Mouse (Mus musculus) MEL (cell line): ENCODE measurements at regions not wholly inside any gene's neighbourhood (a gene's known extent, or its start where the extent isn't known, plus 50 kb on each side); places are given as distances from the start of the nearest gene placed in this dataset.

Source experiments
- DNase-seq: peaks from one replicate; pipeline ENCODE4 v3.0.0; 2011; ENCODE audit warnings: low read depth, low spot score
- H3K27ac ChIP-seq: 2 replicates; pipeline ENCODE4 v1.5.1; 2012; ENCODE audit warnings: low read depth, mild to moderate bottlenecking, control low read depth, low read length, moderate library complexity; ENCODE audit not compliant: control insufficient read depth
- H3K27me3 ChIP-seq, 2 experiments: fragments of 150-350 bp in 1 of 2; sonication (generic) in 1 of 2; 2 replicates each; pipeline ENCODE4 v1.6.1; 2012; ENCODE audit warnings: low read length in 2 of 2, mild to moderate bottlenecking in 2 of 2, improper control_type of control experiment in 1 of 2, moderate library complexity in 1 of 2; ENCODE audit not compliant: insufficient read depth in 2 of 2, control insufficient read depth in 1 of 2
- H3K36me3 ChIP-seq, 2 experiments: 2 replicates each; pipeline ENCODE4 v1.6.1; 2012 to 2014; ENCODE audit warnings: low read length in 2 of 2, improper control_type of control experiment in 1 of 2, inconsistent platforms in 1 of 2, mild to moderate bottlenecking in 1 of 2; ENCODE audit not compliant: insufficient read depth in 2 of 2, control insufficient read depth in 1 of 2
- H3K4me1 ChIP-seq, 2 experiments: fragments of 150-350 bp in 1 of 2; sonication (generic) in 1 of 2; 2 replicates each; pipeline ENCODE4 v1.6.1; 2012; ENCODE audit warnings: low read length in 2 of 2, improper control_type of control experiment in 1 of 2, mild to moderate bottlenecking in 1 of 2; ENCODE audit not compliant: insufficient read depth in 2 of 2, control insufficient read depth in 1 of 2
- H3K4me3 ChIP-seq, 2 experiments: fragments of 150-350 bp in 1 of 2; sonication (generic) in 1 of 2; 2 replicates each; pipeline ENCODE4 v1.5.1; 2012; ENCODE audit warnings: low read depth in 2 of 2, low read length in 2 of 2, mild to moderate bottlenecking in 2 of 2, moderate library complexity in 2 of 2, control low read depth in 1 of 2, improper control_type of control experiment in 1 of 2; ENCODE audit not compliant: control insufficient read depth in 1 of 2, insufficient read depth in 1 of 2
- H3K79me2 ChIP-seq: 2 replicates; pipeline ENCODE4 v1.6.1; 2012; ENCODE audit warnings: mild to moderate bottlenecking, low read length, moderate library complexity; ENCODE audit not compliant: control insufficient read depth, poor library complexity, insufficient read depth
- H3K9ac ChIP-seq: 2 replicates; pipeline ENCODE4 v1.6.1; 2012; ENCODE audit warnings: low read depth, mild to moderate bottlenecking, control low read depth, low read length, moderate library complexity; ENCODE audit not compliant: control insufficient read depth, poor library complexity, severe bottlenecking
- H3K9me3 ChIP-seq: fragments of 150-350 bp; sonication (generic); replicated peaks from 2 replicates; pipeline ENCODE4 v1.6.1; 2012; ENCODE audit warnings: mild to moderate bottlenecking, low read length, improper control_type of control experiment, moderate library complexity; ENCODE audit not compliant: insufficient read depth
- CHD1 ChIP-seq: IDR thresholded peaks from 2 replicates; pipeline ENCODE4 v1.6.1; 2012; ENCODE audit warnings: low read depth, mild to moderate bottlenecking, inconsistent platforms, low read length, improper control_type of control experiment
- CHD2 ChIP-seq: IDR thresholded peaks from 2 replicates; pipeline ENCODE4 v1.6.1; 2011; ENCODE audit warnings: low read length, improper control_type of control experiment
- ELF1 ChIP-seq: IDR thresholded peaks from 2 replicates; pipeline ENCODE4 v1.6.1; 2014; ENCODE audit warnings: low read depth, mild to moderate bottlenecking, inconsistent platforms, low read length, improper control_type of control experiment, moderate library complexity
- HCFC1 ChIP-seq: IDR thresholded peaks from 2 replicates; pipeline ENCODE4 v1.6.1; 2012; ENCODE audit warnings: low read depth, mild to moderate bottlenecking, inconsistent platforms, low read length, improper control_type of control experiment, moderate library complexity
- MAFK ChIP-seq: IDR thresholded peaks from 2 replicates; pipeline ENCODE4 v1.6.1; 2011; ENCODE audit warnings: low read depth, mild to moderate bottlenecking, low read length, improper control_type of control experiment, borderline replicate concordance
- NELFE ChIP-seq: IDR thresholded peaks from 2 replicates; pipeline ENCODE4 v1.6.1; 2011; ENCODE audit warnings: low read depth, low read length, improper control_type of control experiment
- POLR2A ChIP-seq, 2 experiments: IDR thresholded peaks; 2 replicates each; pipeline ENCODE4 v1.6.1; 2011 to 2012; ENCODE audit warnings: low read length in 2 of 2, mild to moderate bottlenecking in 2 of 2, control low read depth in 1 of 2, improper control_type of control experiment in 1 of 2, low read depth in 1 of 2, moderate library complexity in 1 of 2; ENCODE audit not compliant: control insufficient read depth in 1 of 2, insufficient read depth in 1 of 2, poor library complexity in 1 of 2
- POLR2AphosphoS2 ChIP-seq: IDR thresholded peaks from 2 replicates; pipeline ENCODE4 v1.6.1; 2011; ENCODE audit warnings: low read length, improper control_type of control experiment
- RAD21 ChIP-seq: IDR thresholded peaks from 2 replicates; pipeline ENCODE4 v1.6.1; 2011; ENCODE audit warnings: mild to moderate bottlenecking, low read depth, low read length, improper control_type of control experiment
- SMC3 ChIP-seq: IDR thresholded peaks from 2 replicates; pipeline ENCODE4 v1.6.1; 2011; ENCODE audit warnings: low read depth, low read length, improper control_type of control experiment
- TBP ChIP-seq: IDR thresholded peaks from 2 replicates; pipeline ENCODE4 v1.8.0; 2011; ENCODE audit warnings: low read depth, low read length, improper control_type of control experiment
- TCF12 ChIP-seq: IDR thresholded peaks from 2 replicates; pipeline ENCODE4 v1.6.1; 2014; ENCODE audit warnings: low read depth, mild to moderate bottlenecking, inconsistent platforms, low read length, improper control_type of control experiment, moderate library complexity
- UBTF ChIP-seq: IDR thresholded peaks from 2 replicates; pipeline ENCODE4 v1.6.1; 2012; ENCODE audit warnings: low read depth, mild to moderate bottlenecking, inconsistent platforms, low read length, improper control_type of control experiment, moderate library complexity, borderline replicate concordance; ENCODE audit not compliant: insufficient read depth
- USF2 ChIP-seq, 2 experiments: IDR thresholded peaks; 2 replicates each; pipeline ENCODE4 v1.6.1; 2011 to 2012; ENCODE audit warnings: improper control_type of control experiment in 2 of 2, low read length in 2 of 2, borderline replicate concordance in 1 of 2, inconsistent platforms in 1 of 2, low read depth in 1 of 2, mild to moderate bottlenecking in 1 of 2; ENCODE audit not compliant: insufficient read depth in 1 of 2
- ZKSCAN1 ChIP-seq: IDR thresholded peaks from 2 replicates; pipeline ENCODE4 v1.6.1; 2012; ENCODE audit warnings: low read depth, mild to moderate bottlenecking, inconsistent platforms, low read length, improper control_type of control experiment, moderate library complexity

DNA sequence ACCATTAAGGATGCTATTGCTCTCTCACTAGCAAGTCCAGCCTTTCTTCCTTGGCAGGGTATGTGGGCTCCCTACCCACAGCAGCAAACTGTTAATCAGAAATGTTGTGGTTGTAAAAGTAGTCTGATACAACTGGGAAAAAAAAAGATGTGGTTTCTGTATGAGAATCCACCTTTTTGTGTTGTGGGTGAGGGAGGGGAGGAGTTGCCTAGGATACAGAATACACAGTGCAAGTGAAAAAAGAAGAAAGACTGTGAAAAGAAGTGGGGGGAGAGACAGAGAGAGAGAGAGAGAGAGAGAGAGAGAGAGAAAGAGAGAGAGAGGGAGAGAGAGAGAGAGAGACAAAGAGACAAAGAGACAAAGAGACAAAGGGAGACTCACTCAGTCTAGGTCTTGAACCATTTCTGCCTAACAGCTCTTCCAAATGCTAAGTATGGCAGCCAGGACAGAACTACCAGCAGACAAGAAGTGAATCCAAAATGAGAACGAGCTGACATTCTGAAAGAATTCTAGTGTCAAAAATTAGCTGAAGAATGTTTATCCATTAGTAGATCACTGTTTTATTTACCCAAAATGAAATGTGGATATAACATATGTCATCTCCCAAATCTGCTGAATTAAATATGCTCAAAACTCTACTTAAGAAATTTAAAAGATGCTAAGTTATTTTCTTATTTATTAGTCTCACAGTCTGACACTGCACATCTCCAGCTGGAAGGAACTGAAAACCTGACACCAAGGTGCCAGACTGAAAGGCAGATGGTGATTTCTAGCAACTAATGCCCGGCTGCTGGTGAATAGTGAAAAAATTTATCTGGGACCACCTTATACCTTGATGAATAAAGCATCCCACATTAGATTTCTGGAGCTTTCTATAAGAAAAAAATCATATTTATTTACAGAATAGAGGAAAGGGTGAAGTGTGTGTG, 347.7 kb downstream of the 1190002N15Rik start:
- H3K27ac ChIP-seq = no peak overlapping the region
- H3K9ac ChIP-seq = no peak overlapping the region
- H3K27me3 ChIP-seq = no peaks in the 10 kb centered on the region
- no peaks in the 10 kb centered on the region for H3K9me3 ChIP-seq
- no peaks in the 10 kb centered on the region for H3K79me2 ChIP-seq
- DNase-seq = no peak
- no peaks in the 10 kb centered on the region for H3K36me3 ChIP-seq
- H3K4me1 ChIP-seq = no peaks in the 10 kb centered on the region
- TF ChIP-seq CHD2 = no peak
- TF ChIP-seq UBTF = no peak
- TF ChIP-seq HCFC1 = no peak
- TF ChIP-seq MAFK = no peak
- no peak for TF ChIP-seq TCF12
- no peak for TF ChIP-seq POLR2AphosphoS2
- TF ChIP-seq NELFE = no peak
- no peak for TF ChIP-seq SMC3
- no peak for TF ChIP-seq RAD21
- TF ChIP-seq CHD1 = no peak
- TF ChIP-seq USF2 (IDR thresholded peaks at IDR 0.05; ENCODE audit: borderline replicate concordance in 1 of 2, insufficient read depth in 1 of 2, low read depth in 1 of 2, low read length in 2 of 2) = no peak
- TF ChIP-seq, all 39 proteins: peak for 0
- H3K4me3 ChIP-seq = no peak overlapping the region

DNA sequence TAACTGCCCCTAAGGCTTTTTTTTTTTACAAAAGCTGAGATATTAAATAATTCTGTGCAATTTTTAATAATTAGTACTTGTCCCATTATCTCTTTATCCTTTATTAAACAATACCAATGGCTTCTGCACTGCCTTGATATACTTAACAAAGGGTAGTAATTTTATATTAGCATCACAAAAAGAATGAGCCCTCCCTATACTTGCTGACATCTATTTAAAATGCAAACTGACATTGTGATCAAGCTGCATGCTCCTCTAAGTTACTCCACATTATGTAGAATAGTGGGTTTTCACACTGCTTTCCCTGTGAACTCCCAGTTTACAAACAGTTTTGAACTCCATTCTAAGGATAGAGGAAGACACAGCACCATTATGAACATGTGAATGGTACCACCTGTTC, 349.8 kb downstream of the 1190002N15Rik start:
- H3K27me3 ChIP-seq = no peaks in the 10 kb centered on the region

More for the DNA sequence above, 349.8 kb downstream of the 1190002N15Rik start:
- no peaks in the 10 kb centered on the region for H3K79me2 ChIP-seq
- H3K4me1 ChIP-seq = no peaks in the 10 kb centered on the region
- no peaks in the 10 kb centered on the region for H3K36me3 ChIP-seq
- H3K9ac ChIP-seq = no peak overlapping the region
- H3K9me3 ChIP-seq = no peaks in the 10 kb centered on the region
- DNase-seq = no peak
- TF ChIP-seq ELF1 (no peak), TBP (no peak), ZKSCAN1 (no peak), POLR2A (IDR thresholded peaks at IDR 0.05; ENCODE audit: control insufficient read depth in 1 of 2, insufficient read depth in 1 of 2, low read depth in 1 of 2, low read length in 2 of 2, poor library complexity in 1 of 2) (no peak)
- H3K4me3 ChIP-seq = no peak overlapping the region
- no peak overlapping the region for H3K27ac ChIP-seq
